Mouse (Mus musculus) CH12.LX (cell line): ENCODE results near the gene Ptpn14.

Source experiments
- BHLHE40 ChIP-seq: IDR thresholded peaks from 2 replicates; pipeline ENCODE4 v1.6.1; 2011; ENCODE audit warnings: mild to moderate bottlenecking, low read depth, low read length, improper control_type of control experiment
- CHD1 ChIP-seq: IDR thresholded peaks from 2 replicates; pipeline ENCODE4 v1.6.1; 2012; ENCODE audit warnings: low read depth, low read length, improper control_type of control experiment, inconsistent platforms
- CTCF ChIP-seq, 2 experiments: IDR thresholded peaks in 1 of 2; conservative IDR thresholded peaks in 1 of 2; 2 replicates each; pipeline ENCODE4 v1.5.1; 2011 to 2012; ENCODE audit warnings: low read depth in 2 of 2, low read length in 2 of 2, improper control_type of control experiment in 1 of 2, inconsistent platforms in 1 of 2, mild to moderate bottlenecking in 1 of 2, moderate library complexity in 1 of 2
- E2F4 ChIP-seq: IDR thresholded peaks from 2 replicates; pipeline ENCODE4 v1.6.1; 2011; ENCODE audit warnings: low read depth, low read length, improper control_type of control experiment; ENCODE audit not compliant: insufficient replicate concordance
- EP300 ChIP-seq: IDR thresholded peaks from 2 replicates; pipeline ENCODE4 v1.6.1; 2011; ENCODE audit warnings: low read length, improper control_type of control experiment
- MAFK ChIP-seq: IDR thresholded peaks from 2 replicates; pipeline ENCODE4 v1.6.1; 2011; ENCODE audit warnings: low read length, improper control_type of control experiment; ENCODE audit not compliant: insufficient replicate concordance
- MAX ChIP-seq: IDR thresholded peaks from 2 replicates; pipeline ENCODE4 v1.6.1; 2011; ENCODE audit warnings: low read length, improper control_type of control experiment
- NRF1 ChIP-seq: IDR thresholded peaks from 2 replicates; pipeline ENCODE4 v1.6.1; 2014; ENCODE audit warnings: low read depth, mild to moderate bottlenecking, inconsistent platforms, low read length, improper control_type of control experiment, moderate library complexity
- POLR2A ChIP-seq: IDR thresholded peaks from 2 replicates; pipeline ENCODE4 v1.6.1; 2011; ENCODE audit warnings: low read depth, mild to moderate bottlenecking, improper control_type of control experiment, low read length
- RAD21 ChIP-seq: IDR thresholded peaks from 2 replicates; pipeline ENCODE4 v1.6.1; 2011; ENCODE audit warnings: low read depth, mild to moderate bottlenecking, low read length, improper control_type of control experiment, moderate library complexity
- SMC3 ChIP-seq: IDR thresholded peaks from 2 replicates; pipeline ENCODE4 v1.6.1; 2011; ENCODE audit warnings: low read depth, low read length, improper control_type of control experiment
- USF1 ChIP-seq: IDR thresholded peaks from 2 replicates; pipeline ENCODE4 v1.6.1; 2014; ENCODE audit warnings: low read depth, mild to moderate bottlenecking, inconsistent platforms, low read length, improper control_type of control experiment

- TF ChIP-seq CTCF (conservative IDR thresholded peaks at IDR 0.05 in 1 of 2, IDR thresholded peaks at IDR 0.05 in 1 of 2; ENCODE audit: low read depth in 2 of 2, low read length in 2 of 2): no peak; a peak in 1 of 4 replicates
- TF ChIP-seq USF1: no peak
- no peak for TF ChIP-seq MAFK
- no peak; the same call in 1 of the 2 replicates for TF ChIP-seq RAD21
- TF ChIP-seq CHD1: no peak
- TF ChIP-seq POLR2A: no peak
- no peak for TF ChIP-seq EP300
- TF ChIP-seq MAX: no peak
- TF ChIP-seq BHLHE40: no peak
- no peak for TF ChIP-seq NRF1
- no peak for TF ChIP-seq SMC3
- no peak for TF ChIP-seq E2F4
Observed at GRCm38 (mm10) chr1:189698416-189698815, 29.7 kb upstream of the Ptpn14 start.
